ENCODE assay signal across 12 mouse cellular contexts in the genomic region with DNA sequence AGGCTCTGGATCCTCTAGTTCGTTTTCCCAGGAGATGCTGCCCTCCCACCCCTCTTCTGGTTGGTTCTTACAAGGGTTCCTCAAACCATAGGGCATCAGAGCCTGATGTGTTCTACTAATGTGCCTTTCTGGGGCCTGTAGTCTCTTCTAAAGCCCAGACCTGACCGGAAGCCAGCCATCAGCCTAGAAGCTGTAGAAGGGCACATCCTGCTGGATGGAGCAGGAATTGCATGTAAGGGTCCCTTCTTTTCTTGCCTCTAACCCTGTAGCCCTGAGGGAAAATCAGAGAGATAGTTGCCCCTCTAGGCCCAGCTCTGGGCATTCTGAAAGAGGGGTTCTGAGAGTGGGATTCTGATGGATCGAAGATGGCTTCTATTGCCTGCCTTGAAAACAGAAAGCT.
DNase-seq lines count a peak whose midpoint lies in the region; ATAC-seq and TF ChIP-seq lines count a peak whose summit lies in the region.
"Had no signal": no experiment of that assay in that cellular context is flagged by ENCODE, and none has a peak within 500 bp of the region (broad histone marks: within the 10 kb centered on the region; RNA-seq: fewer than 3 reads in every experiment).

No protein-coding gene starts in this region.

- H3K4me3 ChIP-seq in kidney, adult 2 months (ENCODE audit: insufficient read depth, low read depth, low read length): no peak overlapping the region
- H3K4me3 ChIP-seq in forebrain, embryonic 14.5 days (ENCODE audit: low read depth, low read length): no peak overlapping the region
- H3K4me3 ChIP-seq: limb, embryonic 15.5 days had no signal

- H3K27ac ChIP-seq in kidney, adult 2 months (ENCODE audit: insufficient read depth, low read depth, low read length): no peak overlapping the region
- H3K27ac ChIP-seq in forebrain, embryonic 14.5 days (ENCODE audit: low read depth, low read length): no peak overlapping the region
- H3K27ac ChIP-seq: limb, embryonic 15.5 days had no signal

- no peak for TF ChIP-seq POLR2A in kidney, adult 2 months (IDR thresholded peaks at IDR 0.05; ENCODE audit: low read depth, low read length)

- no peak for DNase-seq in kidney, adult 2 months
- no peak for DNase-seq in kidney, postnatal 14 days
- DNase-seq in A20 (ENCODE audit: low read depth, low spot score) (peak; percentile 70), NIH3T3 (ENCODE audit: low read depth) (peak; percentile 69)
- DNase-seq in forelimb bud, embryonic 11.5 days (ENCODE audit: low read depth, low spot score): peak; percentile 9
- DNase-seq in frontal cortex, postnatal 25 days (ENCODE audit: low spot score in 2 of 2): no peak
- DNase-seq in forebrain, embryonic 14.5 days (ENCODE audit: low spot score): no peak
- DNase-seq in left cerebral cortex, postnatal 4 days: no peak
- DNase-seq: cerebellum, adult 2 months; heart, adult 11 months; kidney, adult 9 months had no signal

- TF ChIP-seq CTCF in kidney, adult 2 months (conservative IDR thresholded peaks at IDR 0.05; ENCODE audit: insufficient read depth, insufficient read length, low read depth, low read length): peak; percentile 29

- no peaks in the 10 kb centered on the region for H3K9me3 ChIP-seq in forebrain, embryonic 14.5 days (replicated peaks; ENCODE audit: control insufficient read depth, low read length)
- H3K9me3 ChIP-seq: limb, embryonic 15.5 days had no signal

- H3K36me3 ChIP-seq in kidney, adult 2 months (ENCODE audit: control insufficient read depth, insufficient read depth, low read length): no peaks in the 10 kb centered on the region
- H3K36me3 ChIP-seq in forebrain, embryonic 14.5 days (ENCODE audit: control insufficient read depth, insufficient read depth, low read length): no peaks in the 10 kb centered on the region

- ATAC-seq in forebrain, embryonic 14.5 days: no peak

- H3K9ac ChIP-seq in forebrain, embryonic 14.5 days (ENCODE audit: low read length): no peak overlapping the region
- H3K9ac ChIP-seq: limb, embryonic 15.5 days had no signal

- intact Hi-C loops in left cerebral cortex, postnatal 4 days (cut with DNase I): no loop called here

- H3K4me2 ChIP-seq in forebrain, embryonic 14.5 days (ENCODE audit: low read length): no peak overlapping the region
- H3K4me2 ChIP-seq: limb, embryonic 15.5 days had no signal

- 88% methylated on average over 3 of the region's 3 CpGs for WGBS in kidney, adult 2 months
- WGBS in forebrain, embryonic 14.5 days: 78% methylated on average over 3 of the region's 3 CpGs

- H3K27me3 ChIP-seq in kidney, adult 2 months (replicated peaks; ENCODE audit: control insufficient read depth, insufficient read depth, low read length): no peaks in the 10 kb centered on the region
- H3K27me3 ChIP-seq in forebrain, embryonic 14.5 days (replicated peaks; ENCODE audit: control insufficient read depth, insufficient read depth, low read length): no peaks in the 10 kb centered on the region
- H3K27me3 ChIP-seq: limb, embryonic 15.5 days had no signal

- no peaks in the 10 kb centered on the region for H3K4me1 ChIP-seq in kidney, adult 2 months (ENCODE audit: control insufficient read depth, insufficient read depth, low read length)
- no peaks in the 10 kb centered on the region for H3K4me1 ChIP-seq in forebrain, embryonic 14.5 days (ENCODE audit: control insufficient read depth, insufficient read depth, low read length)
- H3K4me1 ChIP-seq: limb, embryonic 15.5 days had no signal

Comparison
In these comparisons a context has a peak if more than half of its experiments do, and no peak if none do; other contexts are left out.
1. DNase-seq: peak in A20 (single experiment), NIH3T3 (single experiment) and forelimb bud, embryonic 11.5 days (single experiment); none in kidney, adult 2 months (single experiment), kidney, postnatal 14 days (single experiment), frontal cortex, postnatal 25 days (0 of 2), forebrain, embryonic 14.5 days (single experiment) and left cerebral cortex, postnatal 4 days (single experiment).